Mouse (Mus musculus) liver, embryonic 13.5 days (tissue): ENCODE data around the gene Pla2g4c. TPM values are rescaled to one million over a fixed set of nuclear protein-coding genes. Genes with fewer than 3 reads are reported as not detected.

Source experiments
- ATAC-seq: fragments of 200-750 bp; cut with Nextera tagmentation; 2 replicates; pipeline ENCODE4 v1.8.0; 2017; ENCODE audit warnings: low read depth, mild to moderate bottlenecking, moderate number of reproducible peaks, moderate library complexity
- DNase-seq: peaks from one replicate; pipeline ENCODE4 v3.0.0; 2022
- H3K27ac ChIP-seq: fragments of 300-500 bp; sonication (generic); 2 replicates; pipeline ENCODE4 v1.5.1; 2015; ENCODE audit warnings: moderate library complexity, mild to moderate bottlenecking, inconsistent platforms
- H3K27me3 ChIP-seq: fragments of 300-500 bp; sonication (generic); 2 replicates; pipeline ENCODE4 v1.6.1; 2015; ENCODE audit warnings: mild to moderate bottlenecking, inconsistent platforms
- H3K36me3 ChIP-seq: fragments of 300-500 bp; sonication (generic); 2 replicates; pipeline ENCODE4 v1.6.1; 2015; ENCODE audit warnings: mild to moderate bottlenecking, inconsistent platforms
- H3K4me1 ChIP-seq: fragments of 300-500 bp; sonication (generic); replicated peaks from 2 replicates; pipeline ENCODE4 v1.6.1; 2015; ENCODE audit warnings: inconsistent platforms
- H3K4me2 ChIP-seq: fragments of 300-500 bp; sonication (generic); 2 replicates; pipeline ENCODE4 v1.6.1; 2015; ENCODE audit warnings: inconsistent platforms, mild to moderate bottlenecking, moderate library complexity
- H3K4me3 ChIP-seq: fragments of 300-500 bp; sonication (generic); replicated peaks from 2 replicates; pipeline ENCODE4 v1.5.1; 2015; ENCODE audit warnings: mild to moderate bottlenecking, inconsistent platforms
- H3K9ac ChIP-seq: fragments of 300-500 bp; sonication (generic); 2 replicates; pipeline ENCODE4 v1.6.1; 2015; ENCODE audit warnings: mild to moderate bottlenecking, inconsistent platforms
- H3K9me3 ChIP-seq: fragments of 300-500 bp; sonication (generic); replicated peaks from 2 replicates; pipeline ENCODE4 v1.6.1; 2016; ENCODE audit warnings: inconsistent platforms
- WGBS: fragments of 180-500 bp; shearing (Covaris S2); methylation state at CpG from one replicate; pipeline ENCODE4 v1.1.7; 2015; ENCODE audit not compliant: insufficient replicate concordance; 5-methylcytosine and 5-hydroxymethylcytosine counted together
- polyA plus RNA-seq: library from polyadenylated mRNA; unstranded; fragments of >200 nt; fragmentation: Nextera tagmentation; extraction: Ambion mirVana; gene quantifications from 2 replicates; pipeline ENCODE4 v1.2.1, GENCODE M21; 2015

The Pla2g4c gene
- polyA plus RNA-seq, 1 experiment from 2014 or later = 1.1 TPM

GRCm38 (mm10) chr7:13298821-13299220, 25.6 kb upstream of the Pla2g4c start:
- ATAC-seq (no peak), DNase-seq (no peak)
- H3K9ac ChIP-seq = no peak overlapping the region
- H3K36me3 ChIP-seq = peaks cover 100% of the 10 kb centered on the region
- H3K27me3 ChIP-seq = no peaks in the 10 kb centered on the region
- H3K4me2 ChIP-seq = no peak overlapping the region
- H3K27ac ChIP-seq = no peak overlapping the region
- 91% methylated on average over 5 of the region's 5 CpGs for WGBS
- H3K9me3 ChIP-seq = no peaks in the 10 kb centered on the region
- H3K4me1 ChIP-seq = no peaks in the 10 kb centered on the region
- no peak overlapping the region for H3K4me3 ChIP-seq

DNA sequence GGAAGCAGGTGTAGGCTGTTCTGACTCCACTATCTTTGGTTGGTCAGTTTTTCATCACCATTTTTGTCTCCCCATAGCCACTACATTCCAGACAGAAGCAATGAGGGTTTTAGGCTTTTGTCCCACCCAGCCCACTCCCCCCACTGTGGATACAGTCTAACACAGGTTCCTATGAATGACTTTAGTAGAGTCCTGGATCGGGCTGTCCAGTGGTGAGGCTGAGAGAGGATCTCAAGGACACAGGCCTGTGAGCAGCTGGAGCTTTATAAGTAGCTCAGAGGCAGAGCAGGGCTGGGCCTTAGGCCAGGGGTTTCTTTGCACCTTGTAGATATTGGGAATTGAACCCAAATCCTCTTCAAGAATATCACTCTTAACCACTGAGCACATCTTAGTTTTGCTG, 22.8 kb upstream of the Pla2g4c start:
- H3K27me3 ChIP-seq = no peaks in the 10 kb centered on the region
- WGBS = 74% methylated on average over 1 of the region's 1 CpGs
- DNase-seq (no peak), ATAC-seq (no peak)
- H3K27ac ChIP-seq = no peak overlapping the region
- H3K36me3 ChIP-seq = peaks cover 100% of the 10 kb centered on the region
- no peaks in the 10 kb centered on the region for H3K9me3 ChIP-seq
- no peak overlapping the region for H3K4me2 ChIP-seq
- no peak overlapping the region for H3K4me3 ChIP-seq
- no peaks in the 10 kb centered on the region for H3K4me1 ChIP-seq
- H3K9ac ChIP-seq = no peak overlapping the region

GRCm38 (mm10) chr7:13302780-13303179, 21.7 kb upstream of the Pla2g4c start:
- H3K27me3 ChIP-seq = no peaks in the 10 kb centered on the region
- WGBS = 41% methylated on average over 2 of the region's 2 CpGs
- H3K9ac ChIP-seq = no peak overlapping the region
- H3K4me3 ChIP-seq = no peak overlapping the region
- no peak overlapping the region for H3K27ac ChIP-seq
- DNase-seq = no peak
- ATAC-seq = peak; percentile 14; the same call in 1 of the 2 replicates
- H3K4me2 ChIP-seq = no peak overlapping the region
- H3K36me3 ChIP-seq = peaks cover 100% of the 10 kb centered on the region
- no peaks in the 10 kb centered on the region for H3K9me3 ChIP-seq
- H3K4me1 ChIP-seq = no peaks in the 10 kb centered on the region

GRCm38 (mm10) chr7:13303372-13303771, 21.1 kb upstream of the Pla2g4c start:
- DNase-seq = no peak
- Histone ChIP-seq H3K4me2 (no peak overlapping the region), H3K27ac (no peak overlapping the region), H3K9me3 (no peaks in the 10 kb centered on the region), H3K36me3 (peaks cover 100% of the 10 kb centered on the region), H3K27me3 (no peaks in the 10 kb centered on the region), H3K4me1 (no peaks in the 10 kb centered on the region; the same call in 1 of the 2 replicates), H3K4me3 (no peak overlapping the region), H3K9ac (no peak overlapping the region)
- ATAC-seq = no peak

DNA sequence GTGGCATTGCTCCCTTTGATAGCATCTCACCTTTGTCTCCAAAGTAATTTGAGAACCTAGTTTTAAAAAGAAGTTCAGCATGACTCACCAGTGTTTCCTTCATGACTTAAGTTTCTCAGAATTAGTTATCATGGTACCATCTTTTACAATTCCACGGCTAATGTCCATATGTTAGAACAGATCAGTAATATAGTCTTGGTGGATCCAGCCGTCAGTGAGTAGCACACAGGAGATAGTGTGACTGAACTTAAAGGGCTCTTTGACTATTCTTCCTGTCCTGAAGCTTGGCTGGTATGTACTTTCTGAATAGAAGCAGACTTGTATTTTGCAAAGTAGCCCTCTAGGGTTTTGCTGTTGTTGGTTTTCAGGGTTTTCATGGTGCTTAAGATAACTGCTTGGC, 15.0 kb upstream of the Pla2g4c start:
- Histone ChIP-seq H3K4me1 (peaks cover 30% of the 10 kb centered on the region), H3K4me2 (no peak overlapping the region), H3K4me3 (no peak overlapping the region), H3K9me3 (no peaks in the 10 kb centered on the region), H3K27me3 (no peaks in the 10 kb centered on the region), H3K27ac (peak overlapping the region; percentile 43; the same call in 1 of the 2 replicates), H3K36me3 (peaks cover 98% of the 10 kb centered on the region), H3K9ac (no peak overlapping the region)
- DNase-seq (no peak), ATAC-seq (no peak)
- WGBS = 53% methylated on average over 2 of the region's 2 CpGs

DNA sequence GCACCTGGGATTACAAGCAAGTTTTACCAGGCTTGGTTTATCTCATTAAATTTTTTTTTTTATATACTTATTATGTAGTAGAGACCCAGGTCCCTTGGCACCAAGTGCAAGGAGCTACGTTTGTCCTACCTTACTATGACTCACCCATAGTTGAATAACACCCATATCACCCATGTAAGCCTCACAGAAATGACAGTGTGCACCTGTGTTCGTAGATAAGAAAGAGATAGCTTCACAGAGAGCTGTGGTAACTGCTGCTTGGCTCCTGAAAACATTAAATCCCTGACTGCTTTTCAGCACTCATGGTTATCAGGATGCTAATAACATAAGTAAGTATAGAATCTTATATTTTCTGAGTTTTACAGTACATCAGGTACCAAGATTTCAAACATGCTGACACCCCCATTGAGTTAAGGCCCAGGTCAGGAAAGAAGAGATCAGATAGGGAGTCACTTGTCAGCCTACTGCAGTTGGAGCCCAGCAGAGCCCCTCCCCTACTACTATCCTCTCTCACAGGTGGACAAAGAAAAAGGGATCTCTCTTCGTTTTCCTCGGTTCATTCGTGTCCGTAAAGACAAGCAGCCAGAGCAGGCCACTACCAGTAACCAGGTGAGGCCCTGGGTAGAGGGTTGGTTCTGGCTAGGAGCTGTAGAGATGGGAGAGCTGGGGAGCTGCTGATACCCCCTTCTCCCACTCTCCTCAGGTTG, 13.8 kb upstream of the Pla2g4c start:
- Histone ChIP-seq H3K27ac (peak overlapping the region; percentile 63), H3K9ac (no peak overlapping the region)
- WGBS = 49% methylated on average over 6 of the region's 6 CpGs

DNA sequence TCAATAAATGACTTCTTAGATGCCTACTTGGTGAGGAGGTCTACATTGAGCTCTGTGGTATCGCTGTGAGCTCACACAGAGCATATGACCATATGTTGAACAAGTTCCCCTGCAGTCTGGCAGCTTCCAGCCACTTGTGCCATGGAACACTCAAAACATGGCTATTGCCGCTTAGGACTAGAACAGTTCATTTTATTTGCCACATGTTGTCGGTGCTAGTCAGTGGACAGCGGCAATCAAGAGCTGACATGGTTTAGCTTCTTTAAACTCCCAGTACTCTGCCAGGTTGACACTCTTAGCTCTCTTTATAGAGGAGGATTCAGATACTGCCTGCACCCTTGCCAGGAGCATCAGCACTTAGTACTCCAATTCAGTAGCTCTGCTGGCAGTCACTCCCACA, 13.1 kb upstream of the Pla2g4c start:
- Histone ChIP-seq H3K27ac (no peak overlapping the region), H3K36me3 (peaks cover 84% of the 10 kb centered on the region), H3K9me3 (no peaks in the 10 kb centered on the region), H3K4me1 (peaks cover 30% of the 10 kb centered on the region), H3K4me3 (no peak overlapping the region), H3K27me3 (no peaks in the 10 kb centered on the region), H3K9ac (no peak overlapping the region), H3K4me2 (no peak overlapping the region)
- DNase-seq (no peak), ATAC-seq (no peak)
- WGBS = 91% methylated on average over 4 of the region's 4 CpGs

More for the DNA sequence above, 13.8 kb upstream of the Pla2g4c start:
- no peak overlapping the region for H3K4me3 ChIP-seq
- H3K36me3 ChIP-seq = peaks cover 89% of the 10 kb centered on the region
- peak; percentile 89 for ATAC-seq
- H3K4me1 ChIP-seq = peaks cover 30% of the 10 kb centered on the region
- peak; percentile 22 for DNase-seq
- H3K4me2 ChIP-seq = peak overlapping the region; percentile 17; the same call in 1 of the 2 replicates
- no peaks in the 10 kb centered on the region for H3K27me3 ChIP-seq
- H3K9me3 ChIP-seq = no peaks in the 10 kb centered on the region

DNA sequence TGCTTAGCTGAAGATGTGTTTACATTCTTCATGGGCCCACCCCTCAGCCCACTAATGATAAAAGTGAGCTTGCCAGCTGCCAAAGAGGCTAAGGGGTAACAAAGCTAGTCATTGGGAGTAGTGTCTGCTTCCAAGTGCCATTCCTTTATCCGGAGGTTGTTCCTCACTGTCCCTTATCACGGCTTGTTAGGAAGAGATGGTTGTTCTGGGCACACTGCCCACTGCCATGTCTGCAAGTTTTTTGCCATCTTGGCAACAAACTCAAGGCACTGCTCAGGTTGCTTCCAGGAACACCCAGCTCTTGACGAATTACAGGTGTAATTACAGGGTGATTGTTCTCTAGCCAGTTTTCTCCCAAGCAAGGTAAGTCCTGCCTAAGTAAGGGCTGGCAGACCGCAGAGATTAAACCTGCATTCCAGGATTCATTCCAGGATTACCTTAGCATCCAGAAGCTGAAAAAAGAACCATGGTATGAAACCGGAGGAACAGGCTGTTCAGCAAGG, 10.3 kb upstream of the Pla2g4c start:
- DNase-seq = no peak
- no peak overlapping the region for H3K27ac ChIP-seq
- no peak for ATAC-seq
- H3K9ac ChIP-seq = no peak overlapping the region
- peaks cover 57% of the 10 kb centered on the region for H3K36me3 ChIP-seq
- no peak overlapping the region for H3K4me2 ChIP-seq
- no peak overlapping the region for H3K4me3 ChIP-seq
- no peaks in the 10 kb centered on the region for H3K27me3 ChIP-seq
- 82% methylated on average over 5 of the region's 5 CpGs for WGBS
- no peaks in the 10 kb centered on the region for H3K9me3 ChIP-seq
- H3K4me1 ChIP-seq = peaks cover 26% of the 10 kb centered on the region

- DNase-seq (no peak), ATAC-seq (no peak)
- no peak overlapping the region for H3K4me3 ChIP-seq
- H3K27ac ChIP-seq = no peak overlapping the region
- peaks cover 10% of the 10 kb centered on the region for H3K4me1 ChIP-seq
- no peak overlapping the region for H3K4me2 ChIP-seq
- H3K9ac ChIP-seq = no peak overlapping the region
- no peaks in the 10 kb centered on the region for H3K27me3 ChIP-seq
- H3K9me3 ChIP-seq = no peaks in the 10 kb centered on the region
- H3K36me3 ChIP-seq = peaks cover 23% of the 10 kb centered on the region
- WGBS = 52% methylated on average over 3 of the region's 3 CpGs
These were observed 3.0 kb upstream of the Pla2g4c start for GRCm38 (mm10) chr7:13321424-13321823.

DNA sequence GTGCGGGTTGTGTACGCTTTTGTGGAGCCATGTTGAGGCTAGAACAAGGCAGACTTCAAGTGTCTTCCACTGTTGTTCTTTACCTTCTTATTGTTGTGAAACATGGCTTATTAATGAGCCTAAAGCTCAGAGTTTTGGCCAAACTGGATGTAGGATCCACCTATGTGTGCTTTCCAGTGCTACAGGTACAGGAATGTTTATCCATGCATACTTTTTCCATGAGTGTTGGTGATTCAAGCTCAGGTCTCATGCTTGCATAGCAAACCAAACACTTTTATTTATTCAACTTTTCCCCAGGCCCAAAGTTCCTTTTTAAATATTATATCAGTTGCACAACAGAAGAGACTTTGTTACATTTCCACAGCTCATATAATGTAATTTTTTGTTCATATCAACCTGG, 6.1 kb downstream of the Pla2g4c start:
- DNase-seq (no peak), ATAC-seq (no peak)
- Histone ChIP-seq H3K4me3 (no peak overlapping the region), H3K4me1 (no peaks in the 10 kb centered on the region), H3K9me3 (no peaks in the 10 kb centered on the region), H3K9ac (no peak overlapping the region), H3K36me3 (peaks cover 33% of the 10 kb centered on the region), H3K4me2 (no peak overlapping the region), H3K27me3 (no peaks in the 10 kb centered on the region), H3K27ac (no peak overlapping the region)
- 88% methylated on average over 2 of the region's 2 CpGs for WGBS

DNA sequence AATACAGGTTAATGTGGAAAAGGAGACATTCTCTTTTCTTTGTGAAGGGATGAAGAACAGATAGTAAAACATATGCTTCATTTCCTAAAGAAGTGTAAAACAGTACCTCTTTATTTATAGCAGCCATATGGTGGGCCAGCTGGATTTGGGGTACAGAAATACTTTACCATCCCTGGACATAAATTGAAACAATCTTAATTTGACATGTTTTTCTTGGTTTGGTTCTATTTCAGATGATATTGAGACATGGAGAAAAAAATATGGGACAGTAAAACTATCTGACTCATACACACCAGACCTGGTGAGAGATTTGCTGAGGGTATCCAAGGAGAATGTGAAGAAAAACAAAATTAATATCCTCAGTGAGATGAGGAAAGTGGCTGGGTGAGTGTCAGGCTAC, 31.5 kb downstream of the Pla2g4c start:
- no peak overlapping the region for H3K4me3 ChIP-seq
- H3K4me1 ChIP-seq = no peaks in the 10 kb centered on the region
- DNase-seq = no peak
- peaks cover 55% of the 10 kb centered on the region for H3K36me3 ChIP-seq
- no peaks in the 10 kb centered on the region for H3K9me3 ChIP-seq
- H3K27ac ChIP-seq = no peak overlapping the region
- H3K4me2 ChIP-seq = no peak overlapping the region
- no peaks in the 10 kb centered on the region for H3K27me3 ChIP-seq
- no peak for ATAC-seq
- no peak overlapping the region for H3K9ac ChIP-seq

- Histone ChIP-seq H3K36me3 (no peaks in the 10 kb centered on the region), H3K4me3 (no peak overlapping the region), H3K9me3 (no peaks in the 10 kb centered on the region), H3K4me2 (no peak overlapping the region), H3K9ac (no peak overlapping the region), H3K4me1 (no peaks in the 10 kb centered on the region), H3K27ac (no peak overlapping the region), H3K27me3 (no peaks in the 10 kb centered on the region)
- ATAC-seq (no peak), DNase-seq (no peak)
- WGBS = 58% methylated on average over 2 of the region's 2 CpGs
These were observed 56.1 kb downstream of the Pla2g4c start for GRCm38 (mm10) chr7:13380588-13380987.
